Mouse (Mus musculus) megakaryocyte, embryonic 14.5 days (primary cell): ENCODE data around the gene Lrrc20. TPM values are rescaled to one million over a fixed set of nuclear protein-coding genes. Genes with fewer than 3 reads are reported as not detected.
A peak's percentile ranks its signal among the peaks of the same experiment; 100 is the strongest.
"Not testable (repeated sequence)": the region's sequence is repeated elsewhere in the genome, so short reads cannot be mapped to it uniquely, and the experiment has no call there.

Experiments
- H3K27me3 ChIP-seq: replicated peaks from 2 replicates; pipeline ENCODE3; 2012; ENCODE audit warnings: inconsistent platforms
- H3K36me3 ChIP-seq: replicated peaks from 2 replicates; pipeline ENCODE3; 2012; ENCODE audit warnings: low read length, inconsistent platforms, mixed read lengths
- H3K4me1 ChIP-seq: 2 replicates; pipeline ENCODE4 v1.6.1; 2012; ENCODE audit warnings: inconsistent platforms
- H3K4me3 ChIP-seq: replicated peaks from 2 replicates; pipeline ENCODE3; 2012; ENCODE audit warnings: moderate library complexity, mild to moderate bottlenecking, inconsistent platforms
- H3K9me3 ChIP-seq: 2 replicates; pipeline ENCODE4 v1.6.1; 2012; ENCODE audit warnings: inconsistent platforms
- FLI1 ChIP-seq: IDR thresholded peaks from 2 replicates; pipeline ENCODE4 v1.6.1; 2012; ENCODE audit warnings: low read length, inconsistent platforms, mixed read lengths
- GATA1 ChIP-seq: IDR thresholded peaks from 3 replicates; pipeline ENCODE4 v1.6.1; 2012; ENCODE audit warnings: mixed read lengths, low read length, inconsistent platforms, borderline replicate concordance
- polyA plus RNA-seq: library from polyadenylated mRNA; stranded (reverse); fragments of >175 nt; gene quantifications from 2 replicates; pipeline ENCODE4 v1.2.3, GENCODE M21; 2012; ENCODE audit warnings: low replicate concordance; ENCODE audit not compliant: insufficient read depth

Gene Lrrc20
- polyA plus RNA-seq, 1 experiment, result 5.2 TPM

DNA sequence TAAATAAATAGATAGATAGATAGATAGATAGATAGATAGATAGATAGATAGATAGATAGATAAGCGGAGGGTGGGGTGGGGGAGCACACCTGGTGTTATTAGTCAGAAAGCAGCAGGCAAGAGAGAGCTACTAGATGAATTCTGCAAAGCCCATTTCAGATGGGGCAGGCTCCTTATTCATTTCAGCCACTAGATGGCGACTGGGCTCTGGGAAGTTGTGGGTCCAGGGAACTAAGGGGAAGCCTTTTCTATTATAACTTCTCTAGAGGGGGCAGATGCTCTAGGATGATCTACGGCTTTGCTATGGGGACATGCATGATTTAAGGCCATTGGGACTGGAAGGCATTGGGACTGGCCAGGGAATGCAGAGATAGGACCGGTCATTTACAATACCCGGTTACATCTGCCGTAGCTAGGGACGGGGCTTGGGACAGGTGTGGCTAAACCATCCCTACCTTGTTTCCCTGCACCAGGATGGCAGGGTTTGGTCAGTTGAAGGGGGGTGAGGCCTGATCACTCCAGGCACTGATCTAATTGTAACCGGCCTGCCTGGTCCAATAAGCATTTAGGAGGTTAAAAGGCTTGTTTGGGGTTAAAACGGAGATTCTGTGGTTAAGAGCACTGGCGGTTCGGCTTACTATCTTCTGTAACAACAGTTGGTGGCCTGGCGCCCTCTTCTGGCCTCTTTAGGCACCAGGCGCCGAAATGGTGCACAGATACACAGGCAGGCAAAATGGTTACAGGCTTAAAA is 126.9 kb downstream of the Lrrc20 start:
- no peak for TF ChIP-seq GATA1
- TF ChIP-seq FLI1, result no peak
- no peaks in the 10 kb centered on the region for H3K9me3 ChIP-seq
- H3K27me3 ChIP-seq, result peaks cover 34% of the 10 kb centered on the region
- peak overlapping the region; percentile 87 for H3K4me3 ChIP-seq
- peaks cover 42% of the 10 kb centered on the region for H3K4me1 ChIP-seq
- no peaks in the 10 kb centered on the region for H3K36me3 ChIP-seq

DNA sequence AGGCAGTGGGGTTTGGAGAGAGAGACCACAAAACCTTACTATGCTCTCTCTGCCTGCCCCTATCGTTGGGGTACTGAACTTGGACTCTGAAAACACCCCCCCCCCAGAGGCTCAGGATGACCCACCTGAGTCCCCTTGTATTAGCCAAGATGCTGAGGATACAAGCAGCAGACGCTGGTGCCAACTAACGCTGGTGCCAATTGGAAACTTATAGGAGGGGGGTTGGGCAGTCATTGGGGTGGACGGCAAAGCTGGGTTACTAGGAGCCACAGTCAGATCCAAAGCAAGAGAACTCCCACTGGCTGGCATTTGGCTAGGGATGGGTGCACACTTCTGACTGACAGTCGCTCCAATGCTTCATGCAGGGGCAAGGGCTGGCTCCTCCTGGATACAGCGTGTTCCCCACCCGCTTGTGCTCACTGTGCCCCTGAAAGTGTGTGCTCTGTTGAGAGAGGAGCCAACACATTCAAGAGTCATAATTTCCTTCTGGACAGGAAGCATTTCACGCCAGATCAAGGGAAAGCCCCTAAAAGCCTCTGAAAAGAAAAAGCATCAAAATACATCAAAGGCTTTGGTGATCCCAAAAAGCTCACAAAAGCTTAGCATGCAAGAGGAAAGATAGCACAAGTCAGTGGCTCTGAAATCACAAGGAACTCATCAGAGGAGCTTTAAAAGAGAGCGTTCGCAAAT is 128.9 kb downstream of the Lrrc20 start:
- Histone ChIP-seq H3K4me1 (peaks cover 23% of the 10 kb centered on the region), H3K9me3 (no peaks in the 10 kb centered on the region)
- no peak for TF ChIP-seq FLI1
- TF ChIP-seq GATA1, result no peak

DNA sequence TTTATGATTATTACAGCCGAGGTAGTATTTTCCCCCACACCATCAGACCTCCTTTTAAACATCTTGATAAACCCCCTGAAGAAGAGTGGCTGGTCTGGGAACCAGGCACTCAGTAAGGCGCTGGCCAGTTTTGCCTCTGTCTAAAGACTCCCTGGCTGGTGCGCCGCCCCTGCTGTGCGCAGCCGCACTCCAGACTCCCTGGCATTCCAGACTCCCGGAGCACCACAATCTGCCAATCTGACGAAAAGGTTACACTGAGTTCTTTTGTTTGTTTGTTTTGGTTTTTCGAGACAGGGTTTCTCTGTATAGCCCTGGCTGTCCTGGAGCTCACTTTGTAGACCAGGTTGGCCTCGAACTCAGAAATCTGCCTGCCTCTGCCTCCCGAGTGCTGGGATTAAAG is 129.8 kb downstream of the Lrrc20 start:
- not testable (repeated sequence) for H3K4me3 ChIP-seq, H3K36me3 ChIP-seq, H3K9me3 ChIP-seq
- H3K4me1 ChIP-seq, result peaks cover 16% of the 10 kb centered on the region
- peaks cover 38% of the 10 kb centered on the region for H3K27me3 ChIP-seq

More for the DNA sequence above, 128.9 kb downstream of the Lrrc20 start:
- H3K27me3 ChIP-seq, result peaks cover 33% of the 10 kb centered on the region
- H3K4me3 ChIP-seq, result no peak overlapping the region
- no peaks in the 10 kb centered on the region for H3K36me3 ChIP-seq

DNA sequence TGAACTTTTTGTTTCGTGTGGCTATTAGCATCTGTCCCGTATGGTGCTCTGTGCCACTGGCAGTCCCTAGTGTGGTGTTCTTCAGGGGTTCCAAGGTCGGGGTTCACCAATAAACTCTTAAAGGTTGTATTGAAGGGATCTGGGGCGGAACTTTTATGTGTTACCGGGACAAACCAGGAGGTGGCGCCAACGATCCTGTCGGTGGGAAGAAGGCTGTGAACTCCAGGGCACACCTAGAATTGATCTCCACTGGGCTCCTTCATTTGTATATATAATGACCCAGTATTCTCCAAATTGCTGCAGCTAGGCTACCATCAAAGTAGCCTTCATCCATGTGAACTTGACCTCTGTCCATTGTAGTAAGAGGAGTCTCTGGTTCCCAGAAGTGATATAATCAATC is 130.2 kb downstream of the Lrrc20 start:
- Histone ChIP-seq H3K4me3 (no peak overlapping the region), H3K36me3 (no peaks in the 10 kb centered on the region), H3K4me1 (peaks cover 19% of the 10 kb centered on the region), H3K9me3 (no peaks in the 10 kb centered on the region), H3K27me3 (peaks cover 38% of the 10 kb centered on the region)
- TF ChIP-seq FLI1 (no peak), GATA1 (no peak)

DNA sequence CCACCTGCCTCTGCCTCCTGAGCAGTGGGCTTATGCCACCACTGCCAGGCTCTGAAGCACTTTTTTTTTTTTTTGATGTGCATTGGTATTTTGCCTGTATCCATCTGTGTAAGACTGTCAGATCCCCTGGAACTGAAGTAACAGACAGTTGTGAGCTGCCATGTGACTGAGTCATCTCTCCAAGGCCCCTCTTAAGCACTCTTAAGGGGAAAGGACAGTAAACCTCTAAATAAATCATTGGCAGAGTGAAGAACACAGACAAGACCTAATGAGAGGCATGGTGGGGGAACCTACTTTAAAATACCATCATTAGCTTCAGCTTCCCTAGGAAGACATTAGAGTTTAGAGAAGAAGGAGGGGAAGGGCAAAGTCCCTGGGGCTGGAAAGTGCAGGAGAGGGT is 132.6 kb downstream of the Lrrc20 start:
- TF ChIP-seq FLI1 (no peak), GATA1 (no peak)
- Histone ChIP-seq H3K9me3 (peaks cover 6% of the 10 kb centered on the region), H3K27me3 (peaks cover 37% of the 10 kb centered on the region)

DNA sequence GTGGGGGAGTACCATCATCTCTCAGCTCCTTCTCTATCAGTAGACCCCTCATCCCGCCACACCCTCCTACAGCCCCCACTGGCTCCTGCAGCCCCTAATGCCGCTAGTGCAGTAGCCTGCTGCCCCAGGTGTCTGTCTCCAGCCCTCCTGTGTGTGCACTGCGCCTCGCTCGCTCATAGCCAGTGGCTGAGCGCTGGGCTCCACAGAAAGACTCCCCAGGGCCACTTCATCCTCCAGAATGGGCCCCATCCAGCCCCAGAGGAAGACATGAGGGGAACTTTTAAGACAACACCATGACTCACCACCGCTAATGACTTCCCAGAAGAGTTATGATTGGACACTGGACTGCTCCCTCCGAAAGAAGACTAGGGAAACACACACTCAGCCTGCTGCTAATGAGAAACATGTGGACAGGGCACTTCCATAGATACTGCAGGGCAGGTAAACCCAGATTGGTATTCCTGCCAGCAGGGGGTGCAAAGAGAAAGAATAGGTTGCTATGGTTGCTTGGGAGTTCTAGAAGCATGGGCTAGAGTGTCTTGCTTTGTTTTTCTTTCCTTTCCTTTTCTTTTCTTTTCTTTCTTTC is 135.1 kb downstream of the Lrrc20 start:
- TF ChIP-seq GATA1 (no peak), FLI1 (no peak)
- Histone ChIP-seq H3K36me3 (no peaks in the 10 kb centered on the region), H3K9me3 (peaks cover 8% of the 10 kb centered on the region)

More for the DNA sequence above, 132.6 kb downstream of the Lrrc20 start:
- Histone ChIP-seq H3K36me3 (no peaks in the 10 kb centered on the region), H3K4me3 (no peak overlapping the region), H3K4me1 (peaks cover 6% of the 10 kb centered on the region)

DNA sequence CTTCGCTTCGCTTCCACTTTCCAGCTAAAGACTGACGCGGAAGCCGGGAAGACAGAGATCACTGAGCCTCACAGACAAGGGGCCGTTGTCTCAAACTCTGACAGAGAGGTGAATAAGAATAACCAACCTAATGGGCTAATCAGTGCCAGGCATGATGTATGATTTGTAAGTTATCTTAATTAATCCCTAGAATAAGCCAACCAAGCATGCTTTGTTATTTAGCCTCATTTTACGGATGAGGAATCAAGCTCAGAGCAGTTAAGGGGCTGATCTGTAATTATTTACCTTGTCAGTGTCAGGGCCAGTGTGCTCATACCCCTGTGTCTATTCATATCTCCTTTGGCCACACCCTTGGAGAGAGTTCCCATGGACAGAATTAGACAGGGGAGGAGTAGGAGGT is 138.7 kb downstream of the Lrrc20 start:
- TF ChIP-seq FLI1 (no peak), GATA1 (no peak)
- H3K9me3 ChIP-seq, result peaks cover 20% of the 10 kb centered on the region
- peaks cover 5% of the 10 kb centered on the region for H3K4me1 ChIP-seq
- H3K36me3 ChIP-seq, result no peaks in the 10 kb centered on the region
- H3K4me3 ChIP-seq, result no peak overlapping the region
- peaks cover 17% of the 10 kb centered on the region for H3K27me3 ChIP-seq

More for the DNA sequence above, 135.1 kb downstream of the Lrrc20 start:
- H3K4me1 ChIP-seq, result peaks cover 5% of the 10 kb centered on the region
- no peak overlapping the region for H3K4me3 ChIP-seq
- H3K27me3 ChIP-seq, result peaks cover 32% of the 10 kb centered on the region

DNA sequence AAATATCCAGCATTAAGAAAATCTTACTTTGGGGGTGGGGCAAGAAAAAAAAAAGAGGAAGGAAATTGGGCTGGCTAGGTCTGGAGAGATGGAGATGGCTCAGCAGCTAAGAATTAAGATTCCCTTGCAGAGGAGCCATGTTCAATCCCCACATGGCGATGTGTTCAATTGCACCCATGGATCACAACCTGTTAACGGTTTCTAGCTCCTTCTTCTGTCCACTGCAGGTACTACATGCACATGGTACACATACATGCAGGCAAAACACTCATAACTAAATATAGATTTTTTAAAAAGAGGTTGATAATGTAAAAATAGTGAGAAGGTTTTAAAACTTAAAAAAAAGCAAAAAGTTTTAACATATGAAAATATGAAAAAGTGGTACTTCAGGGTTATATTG is 142.9 kb downstream of the Lrrc20 start:
- Histone ChIP-seq H3K9me3 (peaks cover 26% of the 10 kb centered on the region), H3K4me3 (no peak overlapping the region), H3K27me3 (peaks cover 19% of the 10 kb centered on the region), H3K4me1 (peaks cover 4% of the 10 kb centered on the region; the same call in 1 of the 2 replicates), H3K36me3 (no peaks in the 10 kb centered on the region)
- TF ChIP-seq FLI1, result no peak
- no peak for TF ChIP-seq GATA1

DNA sequence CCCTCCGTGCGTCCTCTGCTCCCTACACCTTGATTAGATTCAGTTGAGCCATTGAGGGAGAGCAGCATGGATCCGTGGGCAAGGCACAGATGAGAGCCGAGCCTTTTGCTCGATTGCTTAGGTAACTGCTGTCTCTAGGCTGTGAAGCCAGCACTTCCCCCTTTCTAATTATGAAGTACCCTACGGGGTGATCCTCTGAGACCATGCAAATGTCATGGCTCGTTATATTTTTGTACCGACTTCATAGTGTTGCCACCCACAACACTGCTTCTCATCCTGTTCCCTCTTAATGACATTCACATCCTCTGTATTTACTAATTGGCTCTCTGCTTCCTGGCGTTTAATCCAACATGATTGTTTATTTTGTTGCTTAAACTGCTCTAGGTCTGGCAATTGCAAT is 146.1 kb downstream of the Lrrc20 start:
- Histone ChIP-seq H3K36me3 (no peaks in the 10 kb centered on the region), H3K4me1 (peaks cover 16% of the 10 kb centered on the region), H3K9me3 (peaks cover 35% of the 10 kb centered on the region), H3K27me3 (peaks cover 38% of the 10 kb centered on the region), H3K4me3 (no peak overlapping the region)
- TF ChIP-seq FLI1, result no peak
- TF ChIP-seq GATA1, result no peak

DNA sequence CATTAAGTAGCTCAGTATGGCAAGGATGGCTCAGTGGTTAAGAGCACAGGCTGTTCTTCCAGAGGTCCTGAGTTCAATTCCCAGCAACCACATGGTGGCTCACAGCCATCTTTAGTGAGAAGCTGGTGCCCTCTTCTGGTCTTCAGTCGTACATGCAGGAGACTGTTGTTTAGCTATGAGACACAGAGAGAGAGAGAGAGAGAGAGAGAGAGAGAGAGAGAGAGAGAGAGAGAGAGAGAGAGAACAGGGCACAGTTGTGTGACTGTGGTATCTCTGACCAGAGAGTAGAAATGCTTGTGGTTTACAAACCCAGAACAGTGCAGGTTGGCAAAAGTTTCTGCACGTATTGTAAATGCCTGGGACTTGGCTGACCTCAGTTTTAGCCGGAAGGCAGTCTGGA is 148.3 kb downstream of the Lrrc20 start:
- Histone ChIP-seq H3K4me1 (peaks cover 19% of the 10 kb centered on the region), H3K27me3 (peaks cover 51% of the 10 kb centered on the region), H3K9me3 (peaks cover 25% of the 10 kb centered on the region)
- H3K36me3 ChIP-seq, H3K4me3 ChIP-seq: not testable (repeated sequence)
